Mouse (Mus musculus): ENCODE data around the gene Adprh. TPM values are rescaled to one million over a fixed set of nuclear protein-coding genes. Genes with fewer than 3 reads are reported as not detected.
"Not testable (repeated sequence)": the region's sequence is repeated elsewhere in the genome, so short reads cannot be mapped to it uniquely, and the experiment has no call there.

The Adprh gene
- total RNA-seq (2021), result 10 to 100 TPM; 25.5 to 27.6 TPM
- long read RNA-seq, experiment 1, transcript Adprh-201 (4 exons, 2,966 nt), result major isoform, 86 of 92 reads
- long read RNA-seq, experiment 1, partial matches to known transcripts, result 4 of 92 reads
- long read RNA-seq, experiment 1, other reads (novel, unspliced or antisense), result 2 of 92 reads
- long read RNA-seq, experiment 2, transcript Adprh-201 (4 exons, 2,966 nt), result major isoform, 91 of 97 reads
- long read RNA-seq, experiment 2, partial matches to known transcripts, result 3 of 97 reads
- long read RNA-seq, experiment 2, other reads (novel, unspliced or antisense), result 3 of 97 reads

DNA sequence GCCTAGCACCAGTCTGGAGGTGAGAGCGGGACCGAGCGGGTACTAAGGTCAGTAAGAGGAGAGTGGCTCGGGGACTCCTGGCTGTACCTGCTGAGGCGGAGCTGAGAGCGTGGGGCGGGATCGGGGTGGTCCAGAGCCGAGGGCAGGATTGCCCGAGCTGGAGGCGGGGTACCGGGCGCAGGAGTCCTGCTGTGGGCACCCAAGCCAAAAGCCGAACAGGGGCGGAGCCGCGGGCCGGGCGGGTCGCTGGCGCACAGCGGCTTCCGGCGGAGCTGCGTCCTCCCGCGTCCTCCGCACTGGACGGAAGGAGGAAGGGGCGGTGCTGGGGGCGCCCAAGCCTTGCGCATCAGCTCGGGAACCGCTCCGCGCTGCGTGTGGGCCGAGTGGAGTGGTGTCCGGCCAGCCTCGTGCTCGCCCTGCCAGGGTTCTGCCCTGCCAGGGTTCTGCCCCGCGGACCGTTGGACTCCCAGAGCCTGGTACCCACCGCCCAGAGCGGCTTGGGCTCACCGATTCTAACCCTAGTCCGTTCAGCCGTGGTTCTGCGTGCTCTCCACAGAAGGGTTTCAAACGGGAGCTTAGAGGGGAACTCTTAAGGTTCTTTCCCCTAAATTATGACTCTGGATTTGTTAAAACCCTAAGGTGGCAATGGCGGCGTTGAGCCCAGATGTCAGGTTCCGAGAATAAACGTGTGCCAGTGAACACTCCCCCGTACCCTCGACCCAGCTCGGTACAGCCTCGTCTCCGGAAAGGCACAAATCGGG, at the start of gene Adprh:
Gene Adprh, minus strand, starts transcription at position 262 of the 761 bp plus-strand sequence.
- intact Hi-C loops (cut with DNase I; ENCODE audit: low total_unique reads), result no loop called here
- peak; percentile 96 for DNase-seq

DNA sequence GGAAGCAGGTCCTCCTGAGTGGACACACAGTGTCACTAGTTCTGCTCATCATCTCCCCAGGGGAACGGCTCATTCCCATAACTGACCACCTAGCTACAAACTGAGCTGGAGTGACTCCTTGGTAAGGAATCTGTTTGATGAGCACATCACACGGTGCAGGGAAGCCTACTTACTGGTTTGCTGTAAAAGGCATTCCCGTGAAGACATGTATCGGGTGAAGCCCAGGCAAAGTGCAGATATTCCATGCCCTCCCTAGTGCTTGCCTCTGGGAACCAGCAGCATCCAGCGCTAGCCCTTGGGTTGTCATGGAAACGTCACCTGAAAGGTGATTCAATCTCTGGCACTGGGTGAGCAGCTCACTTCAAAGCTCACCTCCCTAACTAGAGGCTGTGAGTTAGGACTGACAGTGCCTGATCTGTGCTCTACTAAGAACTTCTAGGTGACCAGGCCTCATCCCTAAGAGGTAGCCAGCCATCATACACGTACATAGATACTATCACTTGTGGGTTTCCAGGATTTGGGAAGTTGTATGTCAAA, 44.2 kb upstream of the Adprh start:
- intact Hi-C loops (cut with DNase I; ENCODE audit: low total_unique reads), result no loop called here
- DNase-seq, result no peak

GRCm38 (mm10) chr16:38493890-38494289, 41.4 kb upstream of the Adprh start:
- intact Hi-C loops (cut with DNase I; ENCODE audit: low total_unique reads), result no loop called here
- no peak for DNase-seq

GRCm38 (mm10) chr16:38492551-38492950, 40.0 kb upstream of the Adprh start:
- no peak for DNase-seq
- intact Hi-C loops (cut with DNase I; ENCODE audit: low total_unique reads), result no loop called here

- DNase-seq, result no peak
- intact Hi-C loops (cut with DNase I; ENCODE audit: low total_unique reads), result no loop called here
These were observed 31.2 kb upstream of the Adprh start for GRCm38 (mm10) chr16:38483582-38484309.

DNA sequence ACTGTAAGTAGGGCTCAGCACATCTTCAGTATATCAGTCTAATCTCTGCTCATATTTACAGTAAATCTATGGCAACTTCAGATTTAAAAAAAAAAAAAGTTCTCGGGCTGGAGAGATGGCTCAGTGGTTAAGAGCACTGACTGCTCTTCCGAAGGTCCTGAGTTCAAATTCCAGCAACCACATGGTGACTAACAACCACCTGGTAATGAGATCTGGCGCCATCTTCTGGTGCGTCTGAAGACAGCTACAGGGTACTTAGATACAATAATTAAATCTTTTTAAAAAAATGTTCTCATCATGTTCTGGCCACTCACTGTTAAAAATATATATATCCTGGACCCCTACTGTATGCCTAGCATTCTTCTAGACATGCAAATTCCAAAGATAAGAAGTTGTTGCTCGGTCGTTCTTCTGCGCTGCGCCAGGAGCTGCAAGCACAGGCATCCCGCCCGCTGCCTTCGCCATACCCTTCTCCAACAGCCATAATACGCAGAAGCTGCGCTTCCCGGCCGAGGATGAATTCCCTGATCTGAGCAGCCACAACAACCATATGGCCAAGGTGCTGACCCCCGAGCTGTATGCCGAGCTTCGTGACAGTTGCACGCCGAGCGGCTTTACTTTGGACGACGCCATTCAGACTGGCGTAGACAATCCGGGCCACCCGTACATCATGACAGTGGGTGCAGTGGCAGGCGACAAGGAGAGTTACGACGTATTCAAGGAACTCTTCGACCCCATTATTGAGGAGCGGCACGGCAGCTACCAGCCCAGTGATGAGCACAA, 30.5 kb upstream of the Adprh start:
- intact Hi-C loops (cut with DNase I; ENCODE audit: low total_unique reads), result no loop called here
- DNase-seq, result peak; percentile 23

DNA sequence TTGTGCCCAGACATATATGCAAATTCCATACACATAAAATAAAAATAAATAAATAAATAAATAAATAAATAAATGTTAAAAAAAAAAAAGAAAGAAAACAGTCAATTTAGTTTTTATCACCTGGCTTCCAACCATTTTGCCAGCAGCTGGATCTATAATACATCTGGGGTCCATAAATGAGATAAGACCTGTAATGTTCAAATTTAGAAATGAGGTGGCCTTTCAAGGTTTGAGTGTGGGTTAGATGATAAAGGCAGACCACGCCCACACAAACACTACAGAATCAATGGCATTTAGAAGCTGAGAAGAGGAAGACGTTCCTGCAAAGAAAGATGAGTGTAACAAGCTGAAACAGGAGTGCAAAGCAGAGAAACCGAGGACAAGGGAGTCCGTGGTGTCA, 28.8 kb upstream of the Adprh start:
- DNase-seq, result no peak
- intact Hi-C loops (cut with DNase I; ENCODE audit: low total_unique reads), result no loop called here

GRCm38 (mm10) chr16:38478296-38478695, 25.8 kb upstream of the Adprh start:
- DNase-seq, result no peak
- intact Hi-C loops (cut with DNase I; ENCODE audit: low total_unique reads), result no loop called here

GRCm38 (mm10) chr16:38477241-38477608, 24.7 kb upstream of the Adprh start:
- DNase-seq; intact Hi-C loops (cut with DNase I; ENCODE audit: low total_unique reads): not testable (repeated sequence)

- DNase-seq, result no peak
- intact Hi-C loops (cut with DNase I; ENCODE audit: low total_unique reads), result no loop called here
These were observed 24.1 kb upstream of the Adprh start for GRCm38 (mm10) chr16:38476312-38477240.

GRCm38 (mm10) chr16:38475681-38476311, 23.3 kb upstream of the Adprh start:
- no peak for DNase-seq
- intact Hi-C loops (cut with DNase I; ENCODE audit: low total_unique reads), result no loop called here

DNA sequence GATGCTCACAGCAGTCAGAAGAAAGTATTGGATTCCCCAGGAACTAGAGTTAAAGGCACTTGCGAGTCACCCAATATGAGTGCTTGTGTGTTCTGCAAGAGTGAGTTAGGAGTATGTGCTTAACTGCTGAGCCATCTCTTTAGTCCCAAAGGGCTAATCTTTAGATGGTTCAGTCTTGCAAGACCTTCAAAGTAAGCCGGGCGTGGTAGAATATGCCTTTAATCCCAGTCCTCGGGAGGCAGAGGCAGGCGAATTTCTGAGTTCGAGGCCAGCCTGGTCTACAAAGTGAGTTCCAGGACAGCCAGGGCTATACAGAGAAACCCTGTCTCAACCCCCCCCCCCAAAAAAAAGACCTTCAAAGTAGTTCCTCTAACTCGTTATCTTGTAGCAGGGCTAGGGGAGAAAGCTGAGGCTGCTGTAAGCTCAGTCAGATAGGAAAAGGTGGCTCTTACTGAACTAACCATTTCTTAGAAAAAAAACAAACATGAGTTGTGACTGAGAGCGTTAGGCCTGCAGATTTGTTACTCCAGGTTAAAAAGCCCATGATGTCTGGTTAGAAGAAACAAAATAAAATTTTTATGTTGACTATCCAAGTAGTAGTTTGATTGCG, 22.3 kb upstream of the Adprh start:
- intact Hi-C loops (cut with DNase I; ENCODE audit: low total_unique reads), result no loop called here
- DNase-seq, result no peak

DNA sequence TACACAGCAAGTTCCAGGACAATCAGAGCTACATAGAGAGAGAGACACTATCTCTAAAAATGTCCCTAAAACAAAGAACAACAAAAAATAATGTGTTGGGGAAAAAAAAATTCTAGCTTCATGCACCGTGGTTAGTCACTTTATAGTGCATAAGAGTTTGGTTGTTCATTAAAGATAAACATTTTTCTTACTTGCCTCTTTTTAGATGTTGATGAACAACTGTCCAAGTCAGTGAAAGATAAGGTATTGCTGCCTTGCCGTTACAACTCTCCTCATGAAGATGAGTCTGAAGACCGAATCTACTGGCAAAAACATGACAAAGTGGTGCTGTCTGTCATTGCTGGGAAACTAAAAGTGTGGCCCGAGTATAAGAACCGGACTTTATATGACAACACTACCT, 21.2 kb upstream of the Adprh start:
- intact Hi-C loops (cut with DNase I; ENCODE audit: low total_unique reads), result no loop called here

GRCm38 (mm10) chr16:38472507-38472873, 20.0 kb upstream of the Adprh start:
- intact Hi-C loops (cut with DNase I; ENCODE audit: low total_unique reads), result no loop called here

More for the DNA sequence above, 21.2 kb upstream of the Adprh start:
- no peak for DNase-seq

DNA sequence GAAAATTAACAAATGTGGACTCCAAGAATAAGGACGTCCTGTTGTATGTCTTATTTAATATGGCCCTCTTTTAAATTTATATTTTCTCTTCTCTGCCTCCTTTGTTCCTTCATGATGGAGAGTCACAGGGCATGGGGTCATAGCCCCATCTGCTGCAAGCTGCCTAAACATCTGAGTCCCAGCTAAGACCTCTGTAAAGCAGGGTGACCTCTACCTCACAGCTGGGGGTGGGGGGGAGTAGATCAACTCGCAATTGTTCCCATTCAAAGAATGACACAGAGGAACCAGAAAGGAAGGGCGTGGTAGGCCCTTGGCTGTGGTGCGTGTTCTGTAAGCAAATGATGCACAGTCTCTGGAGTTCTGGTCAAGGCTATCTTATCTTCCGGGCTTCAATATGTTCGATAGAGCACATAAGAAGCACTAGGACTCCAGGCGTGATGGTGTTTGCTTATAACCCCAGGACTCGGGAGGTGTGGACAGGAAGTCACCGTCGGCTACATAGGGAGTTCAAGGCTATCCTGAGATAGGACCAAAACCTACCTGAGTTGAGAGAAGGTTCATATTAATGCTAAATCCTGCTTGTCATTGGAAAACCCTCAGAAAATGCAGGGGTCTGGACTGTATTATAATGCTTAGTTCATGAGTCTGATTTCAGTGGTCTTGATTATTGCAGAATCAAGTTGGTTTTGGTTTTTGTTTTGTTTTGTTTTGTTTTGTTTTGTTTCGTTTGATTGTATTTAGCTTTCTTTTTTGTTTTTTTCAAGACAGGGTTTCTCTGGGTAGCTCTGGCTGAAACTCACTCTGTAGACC, 19.4 kb upstream of the Adprh start:
- DNase-seq, result no peak
- intact Hi-C loops (cut with DNase I; ENCODE audit: low total_unique reads), result no loop called here

More at GRCm38 (mm10) chr16:38472507-38472873, 20.0 kb upstream of the Adprh start:
- no peak for DNase-seq

DNA sequence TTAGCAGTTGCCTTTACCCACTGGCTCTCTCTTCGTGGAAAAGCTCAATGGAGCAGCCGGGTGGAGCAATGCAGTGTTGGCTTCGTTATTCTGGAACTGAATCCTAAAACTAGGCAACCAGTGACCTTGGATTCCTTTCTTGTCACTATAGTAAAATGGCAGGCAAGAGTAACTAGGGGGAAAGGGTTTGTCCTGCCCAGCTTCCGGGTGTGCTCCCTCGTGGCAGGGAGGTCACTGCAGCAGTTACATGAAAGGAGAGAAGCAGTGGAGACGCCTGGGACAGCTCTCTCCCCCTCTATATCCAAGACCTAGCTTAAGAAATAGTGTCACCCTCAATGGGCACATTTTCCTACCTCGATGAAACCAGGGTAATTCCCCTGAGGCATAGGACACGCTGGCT, 16.9 kb upstream of the Adprh start:
- intact Hi-C loops (cut with DNase I; ENCODE audit: low total_unique reads), result no loop called here
- DNase-seq, result no peak

DNA sequence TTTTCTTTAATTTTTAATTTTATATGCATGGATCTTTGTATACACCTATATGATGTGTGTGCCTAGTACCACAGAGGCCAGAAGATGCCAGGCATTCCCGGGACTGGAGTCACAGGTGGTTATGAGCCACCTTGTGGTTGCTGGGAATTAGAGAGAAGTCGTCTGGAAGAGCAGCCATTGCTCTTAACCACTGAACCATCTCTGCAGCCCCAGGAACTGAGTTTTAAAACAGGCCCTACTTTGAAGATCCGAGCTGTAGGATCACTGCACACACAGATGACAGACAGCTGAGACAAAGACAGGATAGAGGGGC, 16.2 kb upstream of the Adprh start:
- DNase-seq, result no peak
- intact Hi-C loops (cut with DNase I; ENCODE audit: low total_unique reads), result no loop called here

All from gastrocnemius, postnatal 14 days (tissue).